Mouse (Mus musculus) hematopoietic multipotent progenitor cell, adult 10-12 weeks (in vitro differentiated cells): ENCODE data around the gene Gm20403. TPM values are rescaled to one million over a fixed set of nuclear protein-coding genes. Genes with fewer than 3 reads are reported as not detected.

Experiments
- polyA plus RNA-seq: library from polyadenylated mRNA; stranded (reverse); fragments of >175 nt; gene quantifications from 2 replicates; pipeline ENCODE4 v1.2.3, GENCODE M21; 2012; ENCODE audit warnings: low replicate concordance

The Gm20403 gene
- 0.85 and 0.88 TPM in 2 replicates for polyA plus RNA-seq

DNA sequence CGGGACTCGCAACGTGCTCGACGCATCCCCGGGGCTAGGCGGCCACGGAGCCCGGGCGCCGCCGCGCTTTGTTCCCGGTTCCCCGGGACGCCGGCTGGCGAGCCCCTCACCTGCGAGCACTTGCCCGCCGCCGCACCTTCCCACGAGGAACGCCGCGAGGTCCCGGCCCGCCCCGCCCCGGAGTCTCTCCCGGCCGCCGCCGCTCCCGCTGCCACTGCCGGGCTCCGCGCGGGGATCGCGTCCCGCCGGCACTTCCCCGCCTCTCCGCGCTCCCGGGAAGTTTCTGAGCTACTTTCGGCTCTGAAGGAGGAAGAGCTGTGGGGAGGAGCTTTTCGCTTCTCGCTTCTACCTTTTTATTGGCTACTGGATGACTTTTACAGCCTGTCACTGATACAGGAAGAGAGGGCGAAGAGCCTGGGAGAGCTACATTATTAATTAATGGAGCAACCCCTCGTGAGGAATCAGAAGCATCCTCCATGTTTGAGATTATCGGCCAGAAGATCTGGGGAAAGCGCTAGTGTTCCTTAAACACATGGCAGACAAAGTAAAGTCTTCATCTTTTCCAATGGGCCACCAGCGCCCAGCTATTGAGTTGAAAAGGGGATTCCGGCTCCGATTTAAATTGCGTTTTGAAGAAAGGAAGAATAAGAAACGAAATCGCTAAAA, at the start of gene Gm20403:
TSS of gene Gm20403 (minus strand) at position 478 of the 666 bp plus-strand sequence.

DNA sequence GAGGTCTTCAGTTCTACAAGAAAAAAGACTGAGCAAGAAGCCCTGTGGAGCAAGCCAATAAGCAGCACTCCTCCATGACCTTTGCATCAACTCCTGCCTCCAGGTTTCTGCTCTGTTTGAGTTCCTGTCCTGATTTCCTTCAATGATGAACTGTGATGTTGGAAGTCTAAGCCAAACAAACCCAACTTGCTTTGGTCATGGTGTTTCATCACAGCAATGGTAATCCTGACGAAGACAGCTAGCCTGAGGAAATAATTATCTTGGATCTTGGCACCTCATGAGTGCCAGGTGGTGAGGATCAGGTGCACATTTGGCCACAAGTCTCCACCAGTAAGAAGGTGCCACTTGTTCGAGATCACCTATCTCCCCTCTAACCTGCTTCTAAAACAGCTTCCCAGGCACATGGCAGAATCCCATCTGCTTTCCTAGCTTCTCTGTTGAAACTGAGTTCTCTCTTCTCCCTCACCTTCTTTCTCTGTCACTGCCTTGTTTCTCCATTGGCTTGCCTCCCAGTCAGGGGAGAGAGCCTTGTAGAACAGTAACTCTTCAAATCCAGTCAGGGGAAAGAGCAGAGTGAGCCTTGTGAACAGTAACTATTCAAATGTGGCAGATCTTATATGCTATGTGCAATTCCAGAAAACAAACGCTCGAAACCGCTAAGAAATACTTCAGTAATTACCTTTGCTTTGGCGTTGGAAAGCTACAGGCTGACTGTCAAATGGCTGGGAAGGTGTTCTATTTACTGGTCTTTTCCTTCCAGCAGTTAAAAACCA, 27.5 kb upstream of the Gm20403 start, which contains the start of gene Baz1a:
TSS of gene Baz1a (minus strand) at position 723 of the 773 bp plus-strand sequence.

Other genes starting within 250 kb of the Gm20403 start
- 8.5 and 19.6 TPM in 2 replicates for gene Snx6, start 190.8 kb downstream of the Gm20403 start, polyA plus RNA-seq
- gene Cfl2, start 123.7 kb downstream of the Gm20403 start, polyA plus RNA-seq, result 1.2 and 2.3 TPM in 2 replicates
- 20.8 and 36.6 TPM in 2 replicates for gene Baz1a, start 27.8 kb upstream of the Gm20403 start, polyA plus RNA-seq
- gene 2700097O09Rik, start 93.6 kb upstream of the Gm20403 start, polyA plus RNA-seq, result 0.05 and 0.66 TPM in 2 replicates
- gene Srp54a, start 93.7 kb upstream of the Gm20403 start, polyA plus RNA-seq, result 1.1 and 1.2 TPM in 2 replicates
- 5.9 and 7.1 TPM in 2 replicates for gene Fam177a, start 137.9 kb upstream of the Gm20403 start, polyA plus RNA-seq
- 49.4 and 87.8 TPM in 2 replicates for gene Srp54b, start 168.6 kb upstream of the Gm20403 start, polyA plus RNA-seq
- not detected in 2 replicates for gene 1700047I17Rik2, start 213.1 kb upstream of the Gm20403 start, polyA plus RNA-seq
- gene Srp54c, start 243.6 kb upstream of the Gm20403 start, polyA plus RNA-seq, result 0.39 and 2.1 TPM in 2 replicates